Mouse (Mus musculus): ENCODE measurements around the gene Znhit6.

The Znhit6 gene

DNA sequence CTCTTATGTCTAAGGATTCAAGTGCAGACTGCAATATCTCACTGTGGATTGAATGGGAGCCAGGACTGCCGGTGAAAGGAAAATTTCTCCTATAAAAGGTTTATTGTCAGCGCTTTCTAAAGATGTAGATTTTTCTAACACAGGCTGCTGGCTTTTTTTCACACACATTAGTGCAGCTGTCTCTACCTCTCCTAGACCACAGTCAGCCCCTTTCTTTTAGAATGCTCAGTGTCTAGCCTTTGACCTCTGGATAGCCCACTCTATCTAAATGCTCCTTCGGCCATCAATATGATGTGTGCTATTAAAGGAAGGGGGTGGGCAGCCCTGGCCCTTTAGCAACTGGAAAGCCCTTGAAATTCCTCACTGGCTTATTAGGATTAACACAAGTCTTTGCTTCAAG lies 70.0 kb downstream of the Znhit6 start:
- no peak for DNase-seq

DNA sequence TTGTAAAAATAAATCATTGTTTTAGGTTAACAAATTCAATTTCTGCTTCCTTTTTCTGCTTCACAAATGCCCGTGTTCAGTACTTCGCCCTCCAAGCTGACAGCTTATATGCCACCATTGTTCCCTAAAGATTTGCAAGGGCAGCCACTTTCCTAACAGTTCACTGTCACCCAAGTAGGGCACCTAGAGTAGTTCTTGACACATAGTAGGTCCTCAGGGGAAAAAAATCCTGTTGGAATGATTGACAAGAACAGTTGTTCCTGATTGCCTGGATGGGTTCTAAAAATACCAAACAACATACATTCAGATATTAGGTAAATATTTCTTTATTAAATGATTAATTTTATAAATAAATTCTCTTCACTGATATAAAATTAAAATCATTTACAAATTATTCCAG lies 70.7 kb downstream of the Znhit6 start:
- DNase-seq, result no peak

- DNase-seq, result no peak
Observed at GRCm38 (mm10) chr3:145647416-145647815, 71.4 kb downstream of the Znhit6 start.

- no peak for DNase-seq
Observed at GRCm38 (mm10) chr3:145648097-145648931, 72.3 kb downstream of the Znhit6 start.

GRCm38 (mm10) chr3:145648991-145649851 lies 73.2 kb downstream of the Znhit6 start:
- no peak for DNase-seq

- DNase-seq, result no peak
Observed at GRCm38 (mm10) chr3:145649852-145650202, 73.8 kb downstream of the Znhit6 start, which contains the start of gene Ccn1. Ccn1 (minus strand) TSS chr3:145649981.

DNA sequence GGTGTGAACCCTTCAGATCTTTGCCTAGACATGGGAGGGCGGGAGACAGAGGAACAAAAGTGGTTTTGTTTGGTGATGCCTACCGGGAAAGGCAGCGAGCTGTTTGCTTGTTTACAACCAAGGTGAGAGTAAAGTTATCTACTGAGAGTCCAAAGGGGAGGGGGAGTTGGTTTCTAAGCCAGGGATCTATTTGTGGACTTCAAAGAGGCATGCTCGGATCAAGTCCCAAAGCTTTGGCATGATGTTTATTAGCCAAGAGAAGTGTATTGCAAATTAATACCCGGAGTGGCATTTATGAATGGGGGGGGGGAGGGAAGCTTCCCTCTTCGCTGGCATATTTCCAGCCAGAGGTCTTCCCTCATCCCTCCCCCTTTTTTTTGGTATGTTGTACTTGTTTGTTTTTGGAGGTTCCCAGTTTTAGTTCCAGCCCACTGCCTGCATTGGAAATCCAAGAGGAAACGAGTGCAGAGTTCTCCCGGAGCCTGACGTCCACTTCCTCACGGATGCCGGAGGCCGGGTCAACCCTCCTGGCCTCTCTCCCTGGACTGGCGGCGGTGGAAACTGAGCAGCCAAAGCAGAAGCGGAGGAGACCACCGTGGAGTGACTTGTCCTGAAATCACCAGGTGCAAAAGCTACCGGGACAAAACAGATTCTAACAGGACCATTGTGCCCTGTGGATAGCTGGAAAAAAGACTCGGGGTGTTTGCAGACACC lies 74.5 kb downstream of the Znhit6 start:
- no peak for DNase-seq

DNA sequence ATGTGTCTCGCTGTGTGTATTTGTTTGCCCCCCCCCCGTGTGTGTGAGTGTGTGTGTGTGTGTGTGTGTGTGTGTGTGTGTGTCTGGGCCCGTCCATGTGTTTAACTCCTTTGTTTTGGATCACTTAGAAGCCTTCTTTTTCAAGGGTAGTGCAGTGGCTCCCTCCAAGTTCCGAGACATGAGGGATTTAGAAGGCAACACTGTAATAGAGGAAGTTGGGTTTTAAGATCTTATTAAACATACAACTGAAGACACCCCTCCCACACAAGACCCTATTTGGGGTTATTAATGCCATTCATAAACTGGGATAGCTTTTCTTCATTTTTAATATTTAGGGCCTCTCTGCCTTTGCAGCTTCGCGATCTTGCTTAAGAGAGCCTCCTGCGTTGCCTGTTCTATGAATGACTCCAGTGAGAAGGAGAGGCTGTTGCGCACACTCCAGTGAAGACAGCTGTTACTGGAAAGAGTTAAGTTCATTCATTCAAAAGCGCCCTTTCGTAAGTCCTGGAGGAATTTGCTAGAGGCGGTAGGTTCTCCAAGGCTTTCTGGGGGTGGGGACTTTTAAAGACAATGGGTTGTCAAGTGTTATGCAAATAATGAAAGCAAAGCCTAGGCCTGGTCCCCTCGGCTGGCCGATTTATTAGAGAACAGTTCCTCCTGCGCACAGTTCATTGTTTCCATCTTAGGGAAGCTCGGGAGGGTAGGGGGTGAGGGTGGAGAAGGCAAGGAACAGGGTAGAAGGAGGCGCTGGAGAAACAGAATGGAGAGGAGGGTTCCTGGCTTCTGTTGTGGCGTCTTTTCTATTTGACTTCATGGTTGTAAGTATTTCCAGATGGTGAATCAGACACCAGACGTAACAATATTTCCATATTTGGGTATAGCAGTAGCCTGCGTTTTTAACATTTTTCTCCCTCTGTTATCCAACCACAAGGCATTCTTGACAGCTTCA lies 75.3 kb downstream of the Znhit6 start:
- DNase-seq, result no peak

- no peak for DNase-seq
Observed at GRCm38 (mm10) chr3:145651978-145652321, 75.9 kb downstream of the Znhit6 start.

- DNase-seq, result no peak
Observed at GRCm38 (mm10) chr3:145652322-145653131, 76.5 kb downstream of the Znhit6 start.

DNA sequence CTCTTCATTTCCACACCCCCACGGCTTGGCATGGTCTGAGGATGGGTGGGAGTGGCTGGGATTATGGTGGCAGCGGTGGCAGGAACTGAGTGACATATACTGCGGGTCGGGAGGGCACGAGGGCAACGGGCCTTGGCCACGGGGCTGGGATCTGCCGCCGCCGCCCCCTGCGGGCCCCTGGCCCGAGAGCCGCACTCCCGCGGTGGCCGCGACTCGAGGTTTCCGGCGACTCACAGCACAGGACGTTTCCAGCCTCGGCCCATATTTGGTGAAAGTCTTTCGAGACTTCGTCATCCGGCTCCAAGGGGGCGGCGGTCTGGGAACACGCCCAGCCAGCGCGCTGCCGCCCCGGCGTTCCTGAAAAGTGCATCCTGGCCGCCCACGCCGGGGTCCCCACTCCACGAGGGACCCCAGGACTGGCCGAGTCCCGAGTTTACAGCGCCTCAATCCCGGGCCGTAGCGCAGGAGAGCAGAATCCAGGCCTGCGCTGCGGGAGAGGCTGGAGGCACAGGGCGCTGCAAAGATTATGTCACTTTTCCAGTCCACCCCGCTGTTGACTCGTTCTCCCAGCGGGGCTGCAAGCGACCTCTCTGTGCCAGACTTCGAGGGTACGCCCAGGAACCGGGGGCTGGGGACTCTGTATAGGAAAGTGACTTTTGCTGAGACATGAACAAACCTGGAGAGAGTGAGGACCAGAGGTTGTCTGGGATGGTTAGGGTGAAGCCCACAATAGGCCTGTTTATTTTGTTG lies 77.4 kb downstream of the Znhit6 start:
- DNase-seq, result no peak

DNA sequence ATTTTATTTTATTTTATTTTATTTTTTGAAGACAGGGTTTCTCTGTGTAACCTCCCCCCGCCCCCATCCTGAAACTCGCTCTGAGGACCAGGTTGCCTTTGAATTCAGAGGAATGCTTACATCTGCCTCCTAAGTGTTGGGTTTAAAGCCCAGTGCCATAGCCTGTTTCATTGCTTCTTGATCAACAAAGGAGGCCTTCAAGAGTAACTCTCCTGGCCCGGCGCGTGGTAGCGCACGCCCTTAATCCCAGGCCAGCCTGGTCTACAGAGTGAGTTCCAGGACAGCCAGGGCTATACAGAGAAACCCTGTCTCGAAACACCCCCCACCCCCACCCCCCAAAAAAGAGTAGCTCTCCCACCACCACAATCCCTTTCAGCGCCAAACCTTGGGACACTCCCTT lies 78.0 kb downstream of the Znhit6 start:
- DNase-seq, result no peak
